Mouse (Mus musculus): Measurements from ENCODE around the gene Tuba1b.
"Not testable (repeated sequence)": the region's sequence is repeated elsewhere in the genome, so short reads cannot be mapped to it uniquely, and the experiment has no call there.

Tuba1b gene

GRCm38 (mm10) chr15:98954425-98955253 is 20.3 kb upstream of the Tuba1b start:
- no peak for DNase-seq (ENCODE audit: low read depth)

GRCm38 (mm10) chr15:98953401-98954356 is 19.3 kb upstream of the Tuba1b start, which contains the start of the genes Gm49450 and Tuba1a:
Gene Gm49450 (minus strand): TSS chr15:98953551.
Gene Tuba1a (minus strand): TSS chr15:98953703.
- peak; percentile 73 for DNase-seq (ENCODE audit: low read depth)

- no peak for DNase-seq (ENCODE audit: low read depth)
These were observed 18.5 kb upstream of the Tuba1b start for GRCm38 (mm10) chr15:98952751-98953400.

GRCm38 (mm10) chr15:98952063-98952455 is 17.7 kb upstream of the Tuba1b start:
- no peak for DNase-seq (ENCODE audit: low read depth)

DNA sequence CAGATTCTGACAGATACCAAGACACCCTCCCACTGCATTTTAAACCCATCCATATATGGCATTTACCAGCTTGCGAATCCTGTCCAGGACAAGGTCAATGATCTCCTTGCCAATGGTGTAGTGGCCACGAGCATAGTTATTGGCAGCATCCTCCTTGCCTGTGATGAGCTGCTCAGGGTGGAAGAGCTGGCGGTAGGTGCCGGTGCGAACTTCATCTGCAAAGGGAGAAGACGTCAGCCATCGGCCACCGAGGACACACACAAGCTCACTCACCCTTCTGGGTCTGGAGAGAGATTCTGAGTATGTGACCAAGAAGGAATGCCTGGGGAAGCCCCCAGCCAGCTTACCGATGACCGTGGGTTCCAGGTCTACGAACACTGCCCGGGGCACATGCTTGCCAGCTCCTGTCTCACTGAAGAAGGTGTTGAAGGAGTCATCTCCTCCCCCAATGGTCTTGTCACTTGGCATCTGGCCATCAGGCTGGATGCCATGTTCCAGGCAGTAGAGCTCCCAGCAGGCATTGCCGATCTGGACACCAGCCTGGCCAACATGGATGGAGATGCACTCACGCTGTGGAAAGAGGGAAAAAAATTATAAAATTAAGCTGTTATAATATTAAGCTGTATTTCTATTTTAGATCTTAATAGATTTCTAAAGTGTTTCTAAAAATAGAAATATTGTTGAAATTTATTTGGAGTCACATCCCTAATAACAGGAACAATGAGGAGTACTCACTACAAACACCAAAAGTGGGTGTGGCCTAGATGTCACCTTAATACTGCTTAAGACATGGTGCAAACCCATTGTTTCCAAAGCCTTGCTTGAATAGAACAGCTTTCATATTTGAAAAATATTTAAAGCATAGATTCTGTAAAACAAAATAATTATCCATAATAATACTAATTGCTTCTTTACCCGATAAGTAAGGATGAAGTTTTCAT is 17.0 kb upstream of the Tuba1b start:
- DNase-seq (ENCODE audit: low read depth) = not testable (repeated sequence)

GRCm38 (mm10) chr15:98949607-98949892 is 15.2 kb upstream of the Tuba1b start:
- no peak for DNase-seq (ENCODE audit: low read depth)

GRCm38 (mm10) chr15:98948857-98949606 is 14.7 kb upstream of the Tuba1b start:
- DNase-seq (ENCODE audit: low read depth) = no peak

DNA sequence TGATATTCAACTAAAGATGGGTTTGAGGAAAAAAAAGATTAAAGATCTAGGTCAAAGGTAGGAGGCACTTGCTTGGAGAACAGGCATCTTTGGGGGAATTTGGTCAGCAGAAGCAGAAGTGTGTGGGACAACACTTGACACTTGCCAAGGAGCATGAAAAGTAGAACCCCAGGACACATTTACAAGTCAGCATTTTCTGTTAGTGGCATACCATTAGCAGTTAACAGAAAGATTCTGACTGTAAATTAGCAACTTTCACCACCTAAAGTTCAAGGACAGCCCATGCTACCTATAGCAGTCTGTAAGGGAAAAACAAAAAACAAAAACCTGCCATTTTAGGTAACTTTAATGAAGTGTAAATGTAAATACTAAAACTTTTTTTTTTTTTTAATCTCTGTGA is 14.0 kb upstream of the Tuba1b start:
- no peak for DNase-seq (ENCODE audit: low read depth)

DNA sequence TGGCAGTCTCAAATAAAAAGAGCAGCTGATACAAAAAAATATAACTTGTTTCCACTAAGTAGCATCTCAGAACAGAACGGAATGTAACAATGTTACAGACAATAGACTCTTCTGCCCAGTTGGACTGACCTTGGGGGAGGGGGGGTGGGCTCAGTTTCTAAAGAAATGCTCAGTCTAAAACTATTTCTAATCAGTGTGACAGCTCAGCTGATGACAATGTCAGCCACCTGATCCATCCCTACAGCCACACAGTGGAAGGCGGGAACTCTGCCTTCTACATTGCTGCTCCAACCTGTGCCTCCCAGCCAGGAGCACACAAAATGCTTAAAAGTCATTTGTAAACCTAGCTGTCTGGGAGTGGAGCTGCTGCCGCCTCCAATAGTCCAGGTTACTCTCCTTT is 13.5 kb upstream of the Tuba1b start:
- no peak for DNase-seq (ENCODE audit: low read depth)

DNA sequence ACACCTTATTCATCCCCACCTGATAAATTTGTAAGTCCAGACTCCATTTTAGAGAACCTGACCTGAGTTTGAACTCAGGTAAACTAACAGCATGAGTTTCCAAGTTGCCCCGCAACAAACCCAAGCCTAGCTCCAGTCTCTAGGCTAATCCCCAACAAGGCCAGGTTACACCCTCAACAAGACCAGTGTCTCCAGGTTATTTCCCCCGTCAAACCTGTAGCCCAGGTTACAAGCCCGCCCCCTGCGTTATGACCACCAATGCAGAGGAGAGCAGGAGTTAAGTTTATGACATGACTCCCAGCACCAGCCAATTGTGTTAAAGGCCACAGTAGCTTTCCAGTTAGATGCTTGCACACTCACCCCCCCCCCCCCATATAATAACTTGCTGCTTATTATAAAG is 8.8 kb upstream of the Tuba1b start:
- DNase-seq (ENCODE audit: low read depth) = no peak

GRCm38 (mm10) chr15:98942081-98942480 is 7.7 kb upstream of the Tuba1b start:
- DNase-seq (ENCODE audit: low read depth) = no peak

DNA sequence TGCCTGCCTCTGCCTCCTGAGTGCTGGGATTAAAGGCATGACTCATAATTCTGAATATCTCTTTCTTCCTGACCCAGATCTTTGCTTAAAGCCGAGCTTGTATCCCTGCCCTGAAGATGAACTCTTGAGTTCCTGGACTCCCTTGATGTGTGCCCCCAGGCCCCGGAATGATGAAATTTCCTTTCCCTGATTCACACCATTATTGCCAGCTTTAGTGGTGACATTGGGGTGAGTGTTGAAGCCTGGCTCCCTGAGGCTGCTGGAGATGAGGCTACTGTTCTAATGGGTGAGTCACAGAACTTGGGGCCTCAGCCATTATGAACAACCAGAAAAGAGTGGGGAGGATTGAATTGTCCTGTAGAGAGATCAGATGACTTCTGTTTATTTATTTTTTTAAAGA is 7.2 kb upstream of the Tuba1b start:
- no peak for DNase-seq (ENCODE audit: low read depth)

GRCm38 (mm10) chr15:98940816-98941215 is 6.5 kb upstream of the Tuba1b start:
- no peak for DNase-seq (ENCODE audit: low read depth)

GRCm38 (mm10) chr15:98933833-98934216 is 540 bp downstream of the Tuba1b start:
- DNase-seq (ENCODE audit: low read depth) = peak; percentile 96

- DNase-seq (ENCODE audit: low read depth) = not testable (repeated sequence)
These were observed 1.2 kb downstream of the Tuba1b start for GRCm38 (mm10) chr15:98933004-98933671.

DNA sequence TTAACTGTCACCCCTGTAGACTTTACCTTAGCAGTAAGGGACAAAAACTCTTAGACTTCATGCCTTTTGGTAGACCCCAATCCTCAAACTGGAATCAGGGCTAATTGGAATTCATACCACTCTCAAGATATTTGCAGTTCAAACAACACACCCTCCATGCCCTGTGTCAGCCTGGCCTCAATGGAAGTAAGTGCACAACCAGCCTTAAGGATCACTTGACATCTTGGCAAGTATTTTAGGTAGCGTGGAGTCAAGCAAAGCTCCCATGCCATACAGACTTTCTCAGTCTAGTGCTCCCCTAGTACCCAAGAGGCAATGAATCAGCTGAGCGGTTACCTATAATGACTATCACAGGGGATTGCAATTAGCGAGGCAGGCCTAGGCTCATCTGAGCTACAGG is 3.4 kb downstream of the Tuba1b start:
- no peak for DNase-seq (ENCODE audit: low read depth)

DNA sequence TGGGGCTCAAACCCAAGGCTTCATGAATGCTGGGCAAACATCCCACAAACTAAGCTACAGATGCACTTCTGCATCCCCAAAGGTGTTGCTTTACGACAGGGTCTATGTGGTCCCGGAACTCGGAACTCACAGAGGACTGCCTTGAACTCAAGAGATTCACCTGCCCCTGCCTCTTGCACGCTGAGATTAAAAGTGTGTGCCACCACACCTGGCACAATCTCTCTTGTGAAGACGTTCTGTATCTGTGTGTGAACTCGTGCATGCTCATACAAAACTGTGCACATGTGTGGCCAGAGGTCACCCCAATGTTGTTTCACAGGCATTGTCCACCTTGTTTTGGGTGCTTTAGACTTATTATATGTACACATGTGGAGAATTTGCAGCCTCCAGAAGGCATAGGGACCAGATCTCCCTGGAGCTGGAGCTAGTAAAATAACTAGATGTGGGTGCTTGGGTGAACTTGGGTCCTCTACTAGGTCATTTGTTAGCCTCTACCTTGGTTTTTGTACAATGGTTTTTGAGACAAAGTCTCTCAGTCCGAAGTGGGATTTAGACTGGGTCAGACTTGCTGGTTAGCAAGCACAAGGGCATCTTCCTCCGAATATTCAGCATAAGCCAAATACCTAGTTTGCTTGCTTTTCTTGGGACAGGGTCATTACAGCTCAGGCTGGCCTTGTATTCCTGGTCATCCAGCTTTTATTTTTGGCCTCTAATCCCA is 4.2 kb downstream of the Tuba1b start:
- no peak for DNase-seq (ENCODE audit: low read depth)

GRCm38 (mm10) chr15:98928598-98929240 is 5.6 kb downstream of the Tuba1b start:
- DNase-seq (ENCODE audit: low read depth) = no peak

GRCm38 (mm10) chr15:98927566-98927965 is 6.8 kb downstream of the Tuba1b start:
- no peak for DNase-seq (ENCODE audit: low read depth)
